ENCODE assay signal across 8 mouse cellular contexts in genomic region chr13:59675151-59676011, GRCm38 (mm10). TPM values are rescaled to one million over a fixed set of nuclear protein-coding genes. Genes with fewer than 3 reads are reported as not detected.
A peak's percentile ranks its signal among the peaks of the same experiment; 100 is the strongest.
DNase-seq lines count a peak whose midpoint lies in the region; ATAC-seq and TF ChIP-seq lines count a peak whose summit lies in the region.

Gene Golm1 (minus strand): TSS chr13:59675811.

- peak; percentile 54 for ATAC-seq in hindbrain, embryonic 15.5 days (ENCODE audit: low FRiP score, low read depth)

- WGBS in hindbrain, embryonic 15.5 days = under 1% methylated on average over 46 of the region's 61 CpGs

- no peaks in the 10 kb centered on the region for H3K36me3 ChIP-seq in hindbrain, embryonic 15.5 days

- H3K4me2 ChIP-seq in hindbrain, embryonic 15.5 days = peak within 1 kb of the TSS; percentile 76

- H3K27ac ChIP-seq in gastrocnemius, adult 2 months = peak within 1 kb of the TSS; percentile 82
- H3K27ac ChIP-seq in hindbrain, embryonic 15.5 days (replicated peaks) = peak within 1 kb of the TSS; percentile 71
- peak within 1 kb of the TSS; percentile 84 for H3K27ac ChIP-seq in left cerebral cortex, adult 2 months

- DNase-seq in adipocyte (ENCODE audit: low spot score) = peak; percentile 15
- peak; percentile 77 to 79 for DNase-seq in cerebellum, postnatal 14 days
- peak; percentile 74 for DNase-seq in gastrocnemius, adult 2 months
- DNase-seq in left cerebral cortex, adult 2 months (ENCODE audit: extremely low spot score in 1 of 2, low spot score in 2 of 2) = peak; percentile 38 to 44
- DNase-seq in lung, postnatal 4 days = peak; percentile 81 to 87
- peak; percentile 79 for DNase-seq in retina, postnatal 1 day
- DNase-seq in urinary bladder, postnatal 36 days (ENCODE audit: low spot score in 2 of 2) = peak; percentile 43 to 51

- intact Hi-C loops in gastrocnemius, adult 2 months (cut with DNase I) = no loop called here
- intact Hi-C loops in left cerebral cortex, adult 2 months (cut with DNase I) = loop anchor here (5.0 kb wide), 1 partner anchor 52 kb away; no protein-coding TSS in a partner anchor

- H3K27me3 ChIP-seq in hindbrain, embryonic 15.5 days = no peaks in the 10 kb centered on the region

- H3K4me1 ChIP-seq in hindbrain, embryonic 15.5 days (replicated peaks) = peaks cover 26% of the 10 kb centered on the region

- no peaks in the 10 kb centered on the region for H3K9me3 ChIP-seq in hindbrain, embryonic 15.5 days

- no peak for TF ChIP-seq CTCF in gastrocnemius, adult 2 months (IDR thresholded peaks at IDR 0.05)
- TF ChIP-seq CTCF in left cerebral cortex, adult 2 months (IDR thresholded peaks at IDR 0.05) = no peak; the same call in 1 of the 2 replicates

- H3K9ac ChIP-seq in hindbrain, embryonic 15.5 days = peak within 1 kb of the TSS; percentile 63

- peak within 1 kb of the TSS; percentile 90 for H3K4me3 ChIP-seq in gastrocnemius, adult 2 months
- peak within 1 kb of the TSS; percentile 72 for H3K4me3 ChIP-seq in hindbrain, embryonic 15.5 days
- peak within 1 kb of the TSS; percentile 84 for H3K4me3 ChIP-seq in left cerebral cortex, adult 2 months

RNA-seq across cellular contexts. Expression of gene Golm1, which starts in this region (rescaled TPM):
- 10 to 100 TPM in 1 of 2 experiments, 1 to 10 TPM in 1; 4.5 to 11.5 TPM for total RNA-seq in gastrocnemius, adult 2 months (2021)
- 23.0 and 30.7 TPM in 2 replicates for polyA plus RNA-seq in hindbrain, embryonic 15.5 days (2015; fragmentation: Nextera tagmentation; extraction: Ambion mirVana)
- 10 to 100 TPM; 18.2 to 22.9 TPM for total RNA-seq in left cerebral cortex, adult 2 months (2021)

Comparison
In these comparisons a context has a peak if more than half of its experiments do, and no peak if none do; other contexts are left out.
1. Peak in every context shown above with its lines: DNase-seq, ATAC-seq, H3K4me3 ChIP-seq and H3K27ac ChIP-seq.
2. DNase-seq: peak in every context shown above with its lines; median percentile 84 in lung, postnatal 4 days; 79 in retina, postnatal 1 day; 78 in cerebellum, postnatal 14 days; 74 in gastrocnemius, adult 2 months; 47 in urinary bladder, postnatal 36 days; 41 in left cerebral cortex, adult 2 months; 15 in adipocyte.